Mouse (Mus musculus): ENCODE measurements around the gene Rhoh. TPM values are rescaled to one million over a fixed set of nuclear protein-coding genes. Genes with fewer than 3 reads are reported as not detected.
A peak's percentile ranks its signal among the peaks of the same experiment; 100 is the strongest.

The Rhoh gene
- total RNA-seq, 2 experiments from 2014 or later = 0.26 to 0.31 TPM

- intact Hi-C loops (cut with DNase I) = no loop called here
- no peak for DNase-seq
- no peak overlapping the region for H3K27ac ChIP-seq
- H3K4me3 ChIP-seq = no peak overlapping the region
- no peak for TF ChIP-seq CTCF (IDR thresholded peaks at IDR 0.05)
Measured at GRCm38 (mm10) chr5:65929162-65929561, 68.1 kb downstream of the Rhoh start.

- intact Hi-C loops (cut with DNase I) = no loop called here
Measured at GRCm38 (mm10) chr5:65930171-65930570, 69.2 kb downstream of the Rhoh start.

GRCm38 (mm10) chr5:65933258-65933657 lies 72.2 kb downstream of the Rhoh start:
- no peak for DNase-seq
- Histone ChIP-seq H3K4me3 (no peak overlapping the region), H3K27ac (no peak overlapping the region)
- intact Hi-C loops (cut with DNase I) = no loop called here
- no peak for TF ChIP-seq CTCF (IDR thresholded peaks at IDR 0.05)

More at GRCm38 (mm10) chr5:65930171-65930570, 69.2 kb downstream of the Rhoh start:
- Histone ChIP-seq H3K27ac (no peak overlapping the region), H3K4me3 (no peak overlapping the region)
- no peak for DNase-seq
- no peak for TF ChIP-seq CTCF (IDR thresholded peaks at IDR 0.05)

GRCm38 (mm10) chr5:65933764-65934163 lies 72.8 kb downstream of the Rhoh start:
- H3K4me3 ChIP-seq = no peak overlapping the region
- H3K27ac ChIP-seq = no peak overlapping the region
- TF ChIP-seq CTCF (IDR thresholded peaks at IDR 0.05) = no peak
- intact Hi-C loops (cut with DNase I) = no loop called here
- DNase-seq = no peak

GRCm38 (mm10) chr5:65934783-65935182 lies 73.8 kb downstream of the Rhoh start, which contains the start of gene Chrna9:
Gene Chrna9, plus strand, starts transcription at chr5:65934921.
- no peak for DNase-seq

GRCm38 (mm10) chr5:65937011-65937726 lies 76.2 kb downstream of the Rhoh start:
- peak overlapping the region; percentile 40 for H3K4me3 ChIP-seq
- no peak for TF ChIP-seq CTCF (IDR thresholded peaks at IDR 0.05)
- intact Hi-C loops (cut with DNase I) = loop anchor here (2.0 kb wide), 1 partner anchor 172 kb away; no protein-coding TSS in a partner anchor
- H3K27ac ChIP-seq = peak overlapping the region; percentile 80
- peak; percentile 51 for DNase-seq

More at GRCm38 (mm10) chr5:65934783-65935182, 73.8 kb downstream of the Rhoh start, which contains the start of gene Chrna9:
- no peak within 1 kb of the TSS for H3K27ac ChIP-seq
- TF ChIP-seq CTCF (IDR thresholded peaks at IDR 0.05) = no peak
- no peak within 1 kb of the TSS for H3K4me3 ChIP-seq
- intact Hi-C loops (cut with DNase I) = no loop called here

GRCm38 (mm10) chr5:65937998-65938715 lies 77.1 kb downstream of the Rhoh start:
- peak; percentile 96 for TF ChIP-seq CTCF (IDR thresholded peaks at IDR 0.05)
- Histone ChIP-seq H3K27ac (peak overlapping the region; percentile 80; the same call in 1 of the 2 replicates), H3K4me3 (no peak overlapping the region)
- peak; percentile 85 for DNase-seq
- intact Hi-C loops (cut with DNase I) = loop anchor here (1.0 to 2.0 kb wide), 2 partner anchors 115 to 173 kb away; no protein-coding TSS in a partner anchor

GRCm38 (mm10) chr5:65941145-65941544 lies 80.1 kb downstream of the Rhoh start:
- H3K27ac ChIP-seq = no peak overlapping the region
- intact Hi-C loops (cut with DNase I) = no loop called here

More at GRCm38 (mm10) chr5:65941145-65941544, 80.1 kb downstream of the Rhoh start:
- no peak for DNase-seq
- TF ChIP-seq CTCF (IDR thresholded peaks at IDR 0.05) = no peak
- no peak overlapping the region for H3K4me3 ChIP-seq

Other genes with a start within 250 kb of the Rhoh start
- gene Pds5a, start 162.9 kb upstream of the Rhoh start, total RNA-seq (2021) = 10 to 100 TPM; 46.7 to 49.0 TPM
- gene N4bp2, start 97.7 kb upstream of the Rhoh start, total RNA-seq (2021) = 1 to 10 TPM; 5.0 to 7.8 TPM
- gene Chrna9, start 73.7 kb downstream of the Rhoh start, total RNA-seq (2021) = 10 to 100 TPM; 16.9 to 21.3 TPM
- under 1 TPM in 1 of 2 experiments, not detected in 1; 0.28 TPM for gene 9130230L23Rik, start 143.1 kb downstream of the Rhoh start, total RNA-seq (2021)